Mouse (Mus musculus): ENCODE data around the gene Znhit3.

DNA sequence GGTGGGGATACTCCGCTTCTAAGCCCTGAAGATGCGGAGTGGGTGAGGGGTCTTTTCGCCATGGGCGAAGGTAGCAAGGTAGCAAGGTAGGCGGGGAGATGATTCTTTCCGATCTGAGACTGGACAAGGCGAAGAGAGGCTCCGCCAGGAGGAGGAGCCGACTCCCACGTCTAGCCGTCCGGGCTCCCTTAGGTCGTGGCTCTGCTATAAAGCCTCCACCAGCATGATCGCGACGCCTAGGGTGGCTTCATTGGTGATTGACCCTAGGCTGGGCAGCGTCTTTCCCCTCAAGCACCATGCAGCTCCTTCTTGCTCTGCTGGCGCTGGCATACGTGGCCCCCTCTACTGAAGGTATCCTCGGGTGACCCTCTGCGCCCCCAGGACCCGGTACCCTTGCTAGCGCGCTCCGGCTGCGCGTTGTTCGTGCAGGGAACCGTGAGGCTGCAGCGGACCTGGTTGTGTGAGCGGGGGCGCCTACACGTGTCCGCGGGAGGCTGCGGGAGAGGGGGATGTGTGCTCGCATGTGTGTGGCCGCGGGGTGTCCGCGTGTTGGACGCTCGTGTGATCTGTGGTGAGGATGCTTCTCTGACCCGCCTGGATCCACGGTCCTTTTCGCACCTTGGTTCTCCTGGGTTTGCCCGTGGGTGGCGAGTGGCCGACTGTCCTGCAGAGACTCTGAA, 41.6 kb upstream of the Znhit3 start, which contains the start of gene Car4:
- TF ChIP-seq CTCF (IDR thresholded peaks at IDR 0.05; ENCODE audit: low read depth, low read length) (no peak), TAL1 (conservative IDR thresholded peaks at IDR 0.05; ENCODE audit: low read depth, low read length) (no peak), GATA2 (IDR thresholded peaks at IDR 0.05; ENCODE audit: borderline replicate concordance, low read depth, low read length) (no peak)
